Mouse (Mus musculus) gonadal fat pad, adult 2 months (tissue): ENCODE data around the gene Gm3402. TPM values are rescaled to one million over a fixed set of nuclear protein-coding genes. Genes with fewer than 3 reads are reported as not detected.
"Not testable (repeated sequence)": the region's sequence is repeated elsewhere in the genome, so short reads cannot be mapped to it uniquely, and the experiment has no call there.

ENCODE experiments used
- DNase-seq: peaks from one replicate; pipeline ENCODE4 v3.0.0-alpha.2; 2012; ENCODE audit warnings: low read depth
- polyA plus RNA-seq: library from polyadenylated mRNA; depleted of rRNA; stranded (reverse); fragments of >200 nt; gene quantifications from 2 replicates; pipeline ENCODE4 v1.2.3, GENCODE M21; 2012; rRNA removed

The Gm3402 gene
- not detected in 2 replicates for polyA plus RNA-seq

DNA sequence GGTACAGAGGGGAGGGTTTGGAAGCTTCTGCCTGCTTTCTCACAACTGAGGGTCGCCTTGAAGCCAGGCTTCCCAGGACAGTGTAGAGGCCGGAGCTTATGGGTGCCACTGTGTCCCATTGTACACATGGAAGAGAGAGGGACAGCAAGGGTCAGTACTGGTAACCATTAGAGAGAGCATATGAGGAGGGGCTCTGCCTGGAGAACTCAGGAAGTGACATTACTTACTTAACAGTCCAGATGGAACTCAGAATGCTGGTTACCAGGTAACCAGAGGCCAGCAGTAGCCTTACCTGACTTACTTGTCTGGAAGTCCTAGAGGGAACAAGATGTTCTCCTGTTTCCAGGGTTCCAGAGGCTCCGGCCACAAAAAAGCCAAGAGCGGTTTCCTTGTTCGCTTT, at the start of gene Gm3402:
TSS of gene Gm3402 (plus strand) at position 301 of the 400 bp plus-strand sequence.
- not testable (repeated sequence) for DNase-seq

DNA sequence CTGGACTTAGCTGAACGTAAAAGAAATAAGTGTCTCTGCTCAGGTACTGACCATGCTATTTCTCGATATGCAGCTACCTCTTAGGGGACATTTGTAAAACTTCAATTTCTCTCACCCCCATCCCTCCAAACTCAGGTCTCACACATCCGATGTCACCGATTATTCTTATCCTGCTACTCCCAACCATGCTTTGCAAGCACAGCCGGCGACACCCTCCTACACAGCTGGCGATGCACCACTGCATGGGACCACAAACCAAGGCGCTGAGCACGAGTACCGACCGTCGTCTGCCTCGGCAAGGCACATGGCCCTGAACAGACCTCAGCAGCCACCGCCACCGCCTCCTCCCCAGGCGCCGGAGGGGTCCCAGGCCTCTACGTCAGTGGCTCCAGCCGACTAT, 47.3 kb upstream of the Gm3402 start:
- no peak for DNase-seq

DNA sequence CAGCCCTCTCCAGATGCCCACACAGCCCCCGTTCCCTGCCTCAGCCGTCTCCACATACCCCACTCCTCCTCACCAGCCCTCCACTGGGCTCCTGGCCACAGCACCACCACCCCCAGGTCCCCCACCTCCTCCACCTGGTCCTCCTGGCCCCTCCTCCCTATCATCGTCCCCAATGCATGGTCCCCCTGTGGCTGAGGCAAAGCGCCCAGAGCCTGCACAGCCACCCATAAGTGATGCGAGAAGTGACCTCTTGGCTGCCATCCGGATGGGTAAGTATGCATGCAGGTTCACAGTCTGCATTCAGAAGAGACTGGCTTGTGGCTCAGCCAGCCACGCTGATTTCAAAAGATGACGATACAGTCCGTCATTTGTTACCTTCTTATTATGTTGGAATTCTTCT, 45.6 kb upstream of the Gm3402 start:
- DNase-seq: no peak

DNA sequence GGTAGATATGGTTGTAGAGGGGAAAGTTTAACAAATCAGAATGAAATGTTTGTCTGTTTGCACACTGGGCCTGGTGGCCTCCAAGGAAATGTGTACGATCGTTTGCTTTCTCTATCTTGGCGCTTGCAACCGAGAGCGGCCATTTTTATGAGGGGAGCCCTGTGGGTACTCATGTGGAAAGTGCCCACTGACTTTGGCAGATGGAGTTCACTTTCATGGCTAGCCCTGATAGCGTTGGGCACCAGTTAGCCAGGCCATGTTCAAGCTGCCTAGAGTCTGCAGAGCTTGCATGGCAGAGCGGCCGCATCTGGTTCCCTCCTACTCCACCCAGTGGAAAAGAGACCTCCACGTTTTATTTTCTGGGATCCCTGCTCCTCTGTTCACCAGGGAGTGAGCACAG, 43.1 kb upstream of the Gm3402 start:
- no peak for DNase-seq

DNA sequence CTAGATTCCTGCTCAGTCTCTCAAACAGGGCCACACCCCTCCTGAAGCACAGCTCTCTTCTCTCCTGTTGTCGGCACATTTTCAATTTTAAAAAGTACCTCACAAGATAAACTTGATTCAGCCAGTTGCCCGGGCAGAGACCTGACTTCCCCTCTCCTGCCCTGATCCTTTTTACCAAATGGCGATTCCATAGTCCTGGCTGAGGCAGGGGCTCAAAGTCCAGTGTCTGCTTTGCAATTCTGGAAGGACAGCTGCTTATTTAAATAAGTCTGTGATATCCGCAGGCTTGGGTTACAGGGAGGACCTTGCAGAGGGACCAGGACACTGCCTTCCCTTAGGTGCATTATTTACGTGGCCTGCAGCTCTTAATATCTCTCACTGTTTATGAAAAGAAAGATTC, 42.6 kb upstream of the Gm3402 start:
- DNase-seq: no peak

DNA sequence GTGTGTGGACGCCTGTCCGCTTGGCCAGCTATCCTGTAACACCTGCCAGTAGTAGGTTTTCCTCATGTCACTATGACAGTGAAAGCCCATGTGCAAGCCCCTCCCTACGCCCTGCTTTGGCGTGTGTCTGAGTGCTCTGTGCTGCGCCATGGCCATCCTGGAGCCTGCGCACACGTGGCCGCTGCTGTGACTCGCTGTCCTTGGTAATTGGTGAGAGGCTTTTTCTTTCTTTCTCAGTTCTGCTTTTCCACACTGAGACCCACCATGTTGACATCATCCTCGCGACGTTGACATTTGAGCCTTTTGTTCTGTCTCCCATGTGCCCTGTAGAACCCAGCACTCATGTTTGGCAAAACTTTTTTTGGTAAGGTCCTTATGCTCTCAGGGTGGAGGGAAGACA, 42.1 kb upstream of the Gm3402 start:
- no peak for DNase-seq

DNA sequence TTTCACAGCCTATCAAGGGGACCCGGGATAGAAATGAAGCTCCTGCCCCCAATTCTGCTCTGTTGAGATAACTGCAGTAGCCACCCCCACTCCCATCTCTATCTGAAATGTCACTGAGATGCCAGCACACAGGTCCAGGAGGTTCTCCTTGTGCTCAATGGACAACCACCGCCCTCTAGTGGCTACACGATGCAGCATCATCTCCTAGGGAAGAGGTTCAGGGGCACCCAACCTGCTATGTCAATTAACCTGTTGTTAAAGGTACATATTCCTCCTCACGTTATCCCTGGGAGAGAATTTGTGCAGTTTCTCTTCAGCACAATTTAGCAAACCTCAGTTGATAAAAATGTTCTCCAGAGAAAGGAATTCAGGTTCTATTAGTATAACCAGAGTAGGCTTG, 34.4 kb upstream of the Gm3402 start:
- not testable (repeated sequence) for DNase-seq

- not testable (repeated sequence) for DNase-seq
Measured at GRCm38 (mm10) chr5:146481665-146482064, 32.3 kb upstream of the Gm3402 start, which contains the start of gene Gm6408. Gm6408 (plus strand) TSS chr5:146481965.

- DNase-seq: not testable (repeated sequence)
Measured at GRCm38 (mm10) chr5:146488959-146489358, 25.0 kb upstream of the Gm3402 start.

DNA sequence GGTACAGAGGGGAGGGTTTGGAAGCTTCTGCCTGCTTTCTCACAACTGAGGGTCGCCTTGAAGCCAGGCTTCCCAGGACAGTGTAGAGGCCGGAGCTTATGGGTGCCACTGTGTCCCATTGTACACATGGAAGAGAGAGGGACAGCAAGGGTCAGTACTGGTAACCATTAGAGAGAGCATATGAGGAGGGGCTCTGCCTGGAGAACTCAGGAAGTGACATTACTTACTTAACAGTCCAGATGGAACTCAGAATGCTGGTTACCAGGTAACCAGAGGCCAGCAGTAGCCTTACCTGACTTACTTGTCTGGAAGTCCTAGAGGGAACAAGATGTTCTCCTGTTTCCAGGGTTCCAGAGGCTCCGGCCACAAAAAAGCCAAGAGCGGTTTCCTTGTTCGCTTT, 22.9 kb upstream of the Gm3402 start, which contains the start of gene Gm6370:
TSS of gene Gm6370 (plus strand) at position 301 of the 400 bp plus-strand sequence.
- not testable (repeated sequence) for DNase-seq

DNA sequence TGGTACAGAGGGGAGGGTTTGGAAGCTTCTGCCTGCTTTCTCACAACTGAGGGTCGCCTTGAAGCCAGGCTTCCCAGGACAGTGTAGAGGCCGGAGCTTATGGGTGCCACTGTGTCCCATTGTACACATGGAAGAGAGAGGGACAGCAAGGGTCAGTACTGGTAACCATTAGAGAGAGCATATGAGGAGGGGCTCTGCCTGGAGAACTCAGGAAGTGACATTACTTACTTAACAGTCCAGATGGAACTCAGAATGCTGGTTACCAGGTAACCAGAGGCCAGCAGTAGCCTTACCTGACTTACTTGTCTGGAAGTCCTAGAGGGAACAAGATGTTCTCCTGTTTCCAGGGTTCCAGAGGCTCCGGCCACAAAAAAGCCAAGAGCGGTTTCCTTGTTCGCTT, 11.8 kb upstream of the Gm3402 start, which contains the start of gene 4930449I24Rik:
TSS of gene 4930449I24Rik (plus strand) at position 301 of the 400 bp plus-strand sequence.
- not testable (repeated sequence) for DNase-seq

DNA sequence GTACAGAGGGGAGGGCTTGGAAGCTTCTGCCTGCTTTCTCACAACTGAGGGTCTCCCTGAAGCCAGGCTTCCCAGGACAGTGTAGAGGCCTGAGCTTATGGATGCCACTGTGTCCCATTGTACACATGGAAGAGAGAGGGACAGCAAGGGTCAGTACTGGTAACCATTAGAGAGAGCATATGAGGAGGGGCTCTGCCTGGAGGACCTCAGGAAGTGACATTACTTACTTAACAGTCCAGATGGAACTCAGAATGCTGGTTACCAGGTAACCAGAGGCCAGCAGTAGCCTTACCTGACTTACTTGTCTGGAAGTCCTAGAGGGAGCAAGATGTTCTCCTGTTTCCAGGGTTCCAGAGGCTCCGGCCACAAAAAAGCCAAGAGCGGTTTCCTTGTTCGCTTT, 11.6 kb downstream of the Gm3402 start, which contains the start of gene Gm3404:
TSS of gene Gm3404 (plus strand) at position 301 of the 400 bp plus-strand sequence.
- DNase-seq: not testable (repeated sequence)

- not testable (repeated sequence) for DNase-seq
Measured at GRCm38 (mm10) chr5:146537347-146537746, 23.4 kb downstream of the Gm3402 start, which contains the start of gene Gm3409. Gm3409 (plus strand) TSS chr5:146537647.

GRCm38 (mm10) chr5:146555836-146556235, 41.9 kb downstream of the Gm3402 start, which contains the start of gene Gm3415:
Gm3415 (plus strand) TSS chr5:146556136.
- DNase-seq: not testable (repeated sequence)

DNA sequence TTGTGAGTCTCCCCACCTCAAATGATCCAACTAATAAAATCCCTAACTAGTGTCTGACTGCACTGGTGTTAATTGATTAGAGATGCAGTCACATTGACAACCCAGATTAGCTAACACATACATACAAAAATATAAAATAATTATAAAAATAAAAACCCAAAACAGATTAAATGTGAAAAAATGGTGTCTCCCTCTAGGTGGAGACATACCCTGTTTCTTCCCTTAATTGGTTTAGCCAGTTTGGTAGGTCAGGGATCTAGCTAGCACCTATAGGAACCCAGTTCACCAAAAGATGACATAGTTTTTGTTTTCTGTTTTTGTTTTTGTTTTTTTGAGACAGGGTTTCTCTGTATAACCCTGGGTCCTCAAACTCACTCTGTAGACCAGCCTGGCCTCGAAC, 50.3 kb downstream of the Gm3402 start:
- DNase-seq: no peak

Other genes starting within 250 kb of the Gm3402 start
- 3.0 and 3.1 TPM in 2 replicates for gene Wasf3, start 129.1 kb upstream of the Gm3402 start, polyA plus RNA-seq
- gene Gm6408, start 32.2 kb upstream of the Gm3402 start, polyA plus RNA-seq: not detected in 2 replicates
- gene Gm6370, start 22.8 kb upstream of the Gm3402 start, polyA plus RNA-seq: not detected in 2 replicates
- 0.12 TPM in 1 of 2 replicates, not detected in the other for gene 4930449I24Rik, start 11.7 kb upstream of the Gm3402 start, polyA plus RNA-seq
- not detected in 2 replicates for gene Gm3404, start 11.7 kb downstream of the Gm3402 start, polyA plus RNA-seq
- not detected in 2 replicates for gene Gm3409, start 23.5 kb downstream of the Gm3402 start, polyA plus RNA-seq
- gene Gm3415, start 42.0 kb downstream of the Gm3402 start, polyA plus RNA-seq: not detected in 2 replicates
- gene Gpr12, start 71.1 kb downstream of the Gm3402 start, polyA plus RNA-seq: not detected in 2 replicates